Mouse (Mus musculus): ENCODE measurements around the gene 4632433K11Rik. TPM values are rescaled to one million over a fixed set of nuclear protein-coding genes. Genes with fewer than 3 reads are reported as not detected.
"Not testable (repeated sequence)": the region's sequence is repeated elsewhere in the genome, so short reads cannot be mapped to it uniquely, and the experiment has no call there.

Gene 4632433K11Rik
- polyA plus RNA-seq, 1 experiment from 2014 or later, result not detected

DNA sequence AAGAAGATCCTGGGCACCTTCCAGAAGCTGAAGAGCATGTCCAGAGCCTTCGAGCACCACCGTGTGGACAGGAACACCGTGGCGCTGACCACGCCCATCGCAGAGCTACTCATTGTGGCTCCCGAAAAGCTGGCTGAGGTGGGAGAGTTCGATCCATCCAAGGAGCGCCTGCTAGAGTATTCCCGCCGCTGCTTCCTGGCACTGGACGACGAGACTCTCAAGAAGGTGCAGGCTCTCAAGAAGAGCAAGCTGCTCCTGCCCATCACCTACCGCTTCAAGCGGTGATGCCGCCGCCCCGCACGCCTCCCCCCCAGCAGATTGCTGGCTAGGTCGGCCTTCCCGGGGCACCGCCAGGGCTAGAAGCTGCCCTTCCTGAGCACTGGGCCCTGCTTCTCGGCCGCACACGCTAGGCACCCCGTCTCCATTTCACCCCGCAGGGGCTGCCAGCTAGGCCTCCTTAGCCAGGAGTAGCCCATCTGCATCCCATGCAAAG lies 26.4 kb downstream of the 4632433K11Rik start:
- H3K27ac ChIP-seq (replicated peaks), result peak overlapping the region; percentile 96
- peak overlapping the region; percentile 84 for H3K4me2 ChIP-seq
- no peak for ATAC-seq (ENCODE audit: low FRiP score, low read depth)
- peak overlapping the region; percentile 72 for H3K9ac ChIP-seq
- peak overlapping the region; percentile 75 for H3K4me3 ChIP-seq
- peaks cover 71% of the 10 kb centered on the region for H3K4me1 ChIP-seq (replicated peaks)
- H3K36me3 ChIP-seq, result no peaks in the 10 kb centered on the region
- peaks cover 13% of the 10 kb centered on the region for H3K27me3 ChIP-seq
- H3K9me3 ChIP-seq, result no peaks in the 10 kb centered on the region
- 2% methylated on average over 27 of the region's 27 CpGs for WGBS

GRCm38 (mm10) chr7:5060944-5061773 lies 27.2 kb downstream of the 4632433K11Rik start:
- Histone ChIP-seq H3K36me3 (0 out of 2 replicates have a peak, but pooled peaks cover 5% of the 10 kb centered on the region), H3K27ac (replicated peaks) (peak overlapping the region; percentile 96), H3K27me3 (peaks cover 5% of the 10 kb centered on the region; the same call in 1 of the 2 replicates), H3K9me3 (no peaks in the 10 kb centered on the region), H3K4me3 (peak overlapping the region; percentile 75), H3K4me2 (peak overlapping the region; percentile 84), H3K9ac (peak overlapping the region; percentile 72), H3K4me1 (replicated peaks) (peaks cover 71% of the 10 kb centered on the region)
- under 1% methylated on average over 60 of the region's 60 CpGs for WGBS
- ATAC-seq (ENCODE audit: low FRiP score, low read depth), result peak; percentile 87

GRCm38 (mm10) chr7:5061774-5062359 lies 27.9 kb downstream of the 4632433K11Rik start, which contains the start of gene U2af2:
TSS of gene U2af2 (plus strand) at chr7:5062143.
- Histone ChIP-seq H3K4me3 (peak within 1 kb of the TSS; percentile 75), H3K9ac (peak within 1 kb of the TSS; percentile 72), H3K36me3 (0 out of 2 replicates have a peak, but pooled peaks cover 5% of the 10 kb centered on the region), H3K27ac (replicated peaks) (peak within 1 kb of the TSS; percentile 96), H3K4me1 (replicated peaks) (peaks cover 76% of the 10 kb centered on the region), H3K4me2 (peak within 1 kb of the TSS; percentile 84), H3K27me3 (peaks cover 4% of the 10 kb centered on the region; the same call in 1 of the 2 replicates), H3K9me3 (no peaks in the 10 kb centered on the region)
- under 1% methylated on average over 64 of the region's 65 CpGs for WGBS
- ATAC-seq (ENCODE audit: low FRiP score, low read depth), result peak; percentile 75

- Histone ChIP-seq H3K4me2 (peak overlapping the region; percentile 84), H3K4me3 (peak overlapping the region; percentile 75), H3K27ac (replicated peaks) (peak overlapping the region; percentile 96), H3K9ac (peak overlapping the region; percentile 66), H3K4me1 (replicated peaks) (peaks cover 70% of the 10 kb centered on the region), H3K27me3 (peaks cover 4% of the 10 kb centered on the region; the same call in 1 of the 2 replicates), H3K9me3 (no peaks in the 10 kb centered on the region), H3K36me3 (peaks cover 8% of the 10 kb centered on the region; the same call in 1 of the 2 replicates)
- peak; percentile 52 for ATAC-seq (ENCODE audit: low FRiP score, low read depth)
- 1% methylated on average over 49 of the region's 51 CpGs for WGBS
Measured at GRCm38 (mm10) chr7:5062360-5063001, 28.6 kb downstream of the 4632433K11Rik start.

DNA sequence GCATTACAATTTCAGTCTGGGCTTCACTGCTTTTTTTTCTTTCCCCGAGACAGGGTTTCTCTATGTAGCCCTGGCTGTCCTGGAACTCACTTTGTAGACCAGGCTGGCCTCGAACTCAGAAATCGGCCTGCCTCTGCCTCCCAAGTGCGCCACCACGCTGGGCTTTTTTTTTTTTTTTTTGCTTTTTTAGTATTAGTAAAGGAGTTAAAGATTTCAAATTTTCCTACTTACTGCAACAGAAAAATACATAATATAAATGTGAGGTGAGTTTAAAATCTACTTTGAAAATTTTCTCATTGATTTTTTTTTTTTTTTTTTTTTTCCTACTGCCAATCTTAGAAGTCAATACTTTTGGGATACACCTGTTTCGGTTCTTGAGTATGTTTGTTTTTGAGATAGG lies 31.0 kb downstream of the 4632433K11Rik start:
- H3K4me3 ChIP-seq, result no peak overlapping the region
- H3K9ac ChIP-seq, result no peak overlapping the region
- no peaks in the 10 kb centered on the region for H3K9me3 ChIP-seq
- 98% methylated on average over 6 of the region's 6 CpGs for WGBS
- no peak for ATAC-seq (ENCODE audit: low FRiP score, low read depth)
- peaks cover 46% of the 10 kb centered on the region for H3K4me1 ChIP-seq (replicated peaks)
- H3K27ac ChIP-seq (replicated peaks), result no peak overlapping the region
- no peak overlapping the region for H3K4me2 ChIP-seq
- peaks cover 31% of the 10 kb centered on the region for H3K36me3 ChIP-seq
- no peaks in the 10 kb centered on the region for H3K27me3 ChIP-seq

DNA sequence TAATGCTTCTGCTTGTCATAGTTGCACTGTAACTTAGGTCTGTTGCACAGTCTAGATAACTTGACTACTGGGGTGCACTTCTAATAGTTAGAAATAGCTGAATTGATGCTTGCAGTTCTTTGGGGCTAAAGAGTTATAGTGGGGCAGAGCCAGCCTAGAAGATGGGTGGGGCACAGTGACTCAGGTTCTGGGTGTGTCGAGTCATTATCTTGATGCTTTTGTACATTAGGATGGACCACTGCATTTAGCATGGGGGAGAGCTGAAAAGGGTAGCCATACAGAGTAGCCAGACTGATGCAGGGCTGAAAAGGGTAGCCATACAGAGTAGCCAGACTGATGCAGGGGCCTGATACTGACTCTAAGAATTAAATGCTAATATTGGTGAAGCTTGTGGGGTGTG lies 39.7 kb downstream of the 4632433K11Rik start:
- Histone ChIP-seq H3K4me1 (replicated peaks) (no peaks in the 10 kb centered on the region), H3K4me2 (no peak overlapping the region), H3K27ac (replicated peaks) (no peak overlapping the region), H3K4me3 (no peak overlapping the region), H3K9me3 (no peaks in the 10 kb centered on the region), H3K27me3 (no peaks in the 10 kb centered on the region), H3K9ac (no peak overlapping the region), H3K36me3 (peaks cover 88% of the 10 kb centered on the region)
- 78% methylated on average over 1 of the region's 1 CpGs for WGBS
- no peak for ATAC-seq (ENCODE audit: low FRiP score, low read depth)

DNA sequence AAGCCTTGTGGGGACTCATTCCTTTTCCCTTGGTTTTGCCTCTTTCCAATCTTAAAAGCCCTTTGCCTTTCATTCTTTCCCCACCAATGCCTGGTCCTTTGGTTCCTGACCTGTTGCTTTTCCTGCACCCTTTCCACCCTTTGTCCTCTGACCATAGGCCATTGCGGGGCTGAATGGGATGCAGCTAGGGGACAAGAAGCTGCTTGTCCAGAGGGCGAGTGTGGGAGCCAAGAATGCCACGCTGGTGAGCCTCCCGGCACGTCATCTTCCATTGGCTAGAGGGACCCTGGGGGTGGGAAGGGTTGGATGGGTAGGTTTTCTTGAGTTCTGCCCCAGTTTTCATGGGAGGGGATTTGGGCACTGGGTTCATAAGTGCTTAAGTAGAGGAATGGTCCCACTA lies 41.1 kb downstream of the 4632433K11Rik start:
- H3K4me1 ChIP-seq (replicated peaks), result no peaks in the 10 kb centered on the region
- H3K9ac ChIP-seq, result no peak overlapping the region
- peaks cover 80% of the 10 kb centered on the region for H3K36me3 ChIP-seq
- H3K9me3 ChIP-seq, result no peaks in the 10 kb centered on the region
- WGBS, result 95% methylated on average over 5 of the region's 5 CpGs
- H3K4me2 ChIP-seq, result no peak overlapping the region
- no peak overlapping the region for H3K4me3 ChIP-seq
- H3K27ac ChIP-seq (replicated peaks), result no peak overlapping the region
- no peaks in the 10 kb centered on the region for H3K27me3 ChIP-seq
- no peak for ATAC-seq (ENCODE audit: low FRiP score, low read depth)

DNA sequence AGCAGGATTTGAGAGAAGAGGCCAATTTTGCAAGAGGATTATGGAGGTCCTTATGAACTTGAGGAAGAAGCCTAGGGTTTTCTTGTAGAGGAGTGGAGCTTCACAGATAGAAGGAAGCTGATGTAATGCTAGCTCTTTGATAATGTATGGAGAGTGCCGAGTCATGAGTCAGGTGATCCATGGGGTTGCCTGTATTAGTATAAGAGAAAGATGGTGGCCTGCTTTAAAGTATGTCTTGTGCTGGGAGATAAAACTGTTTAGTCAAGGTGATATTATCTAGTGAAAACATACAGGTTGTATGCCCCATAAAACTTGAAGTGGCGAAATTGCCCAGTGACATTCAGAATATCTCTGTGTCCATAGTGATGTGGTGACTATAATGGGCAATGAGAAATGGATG lies 43.0 kb downstream of the 4632433K11Rik start:
- no peaks in the 10 kb centered on the region for H3K27me3 ChIP-seq
- peaks cover 14% of the 10 kb centered on the region for H3K4me1 ChIP-seq (replicated peaks)
- H3K4me3 ChIP-seq, result no peak overlapping the region
- ATAC-seq (ENCODE audit: low FRiP score, low read depth), result no peak
- H3K27ac ChIP-seq (replicated peaks), result no peak overlapping the region
- H3K4me2 ChIP-seq, result no peak overlapping the region
- WGBS, result 93% methylated on average over 2 of the region's 2 CpGs
- H3K9me3 ChIP-seq, result no peaks in the 10 kb centered on the region
- H3K9ac ChIP-seq, result no peak overlapping the region
- peaks cover 63% of the 10 kb centered on the region for H3K36me3 ChIP-seq

DNA sequence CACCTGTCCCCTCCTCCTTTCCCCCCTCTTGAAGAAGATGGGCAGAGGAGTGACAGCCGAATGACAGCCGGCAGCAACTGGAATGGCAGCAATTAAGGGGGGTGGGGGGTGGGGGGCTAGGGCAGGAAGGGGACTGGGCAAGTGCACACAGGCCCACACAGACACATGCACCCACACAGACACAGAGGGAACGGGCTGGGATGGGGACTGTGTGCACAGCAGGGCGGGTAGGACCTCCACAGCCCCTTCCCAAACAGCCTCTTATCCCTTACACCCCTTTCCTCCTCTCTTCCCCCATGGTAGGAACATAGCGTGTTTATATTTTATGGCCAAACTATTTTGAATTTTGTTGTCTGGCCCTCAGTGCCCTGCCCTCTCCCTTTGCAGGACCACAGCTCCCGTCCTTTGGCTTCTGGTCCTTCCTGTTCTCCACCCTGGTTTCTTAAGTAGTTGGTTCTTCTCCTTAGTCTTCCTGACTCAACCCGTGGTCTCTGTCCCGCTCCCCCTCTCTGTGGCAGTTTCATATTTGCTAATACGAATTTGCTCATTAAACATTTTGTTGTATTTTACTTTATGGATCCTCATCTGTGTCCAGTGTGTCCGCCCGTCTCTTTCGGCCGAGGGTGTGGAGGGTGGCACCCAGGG lies 45.6 kb downstream of the 4632433K11Rik start:
- H3K4me1 ChIP-seq (replicated peaks), result peaks cover 31% of the 10 kb centered on the region
- H3K27me3 ChIP-seq, H3K9me3 ChIP-seq: not testable (repeated sequence)
- peak; percentile 33; the same call in 1 of the 2 replicates for ATAC-seq (ENCODE audit: low FRiP score, low read depth)
- H3K4me3 ChIP-seq, result peak overlapping the region; percentile 100
- H3K4me2 ChIP-seq, result peak overlapping the region; percentile 86
- H3K36me3 ChIP-seq, result peaks cover 38% of the 10 kb centered on the region
- peak overlapping the region; percentile 93 for H3K27ac ChIP-seq (replicated peaks)
- 50% methylated on average over 9 of the region's 13 CpGs for WGBS
- 0 out of 2 replicates have a peak overlapping the region, but pooled peaks have one; percentile 100 for H3K9ac ChIP-seq

GRCm38 (mm10) chr7:5080010-5080751 lies 46.3 kb downstream of the 4632433K11Rik start, which contains the start of gene Epn1:
TSS of gene Epn1 (plus strand) at chr7:5080235.
- under 1% methylated on average over 81 of the region's 81 CpGs for WGBS
- ATAC-seq (ENCODE audit: low FRiP score, low read depth), result peak; percentile 97
- H3K27ac ChIP-seq (replicated peaks), result peak within 1 kb of the TSS; percentile 93
- peak within 1 kb of the TSS; percentile 100 for H3K4me3 ChIP-seq
- no peaks in the 10 kb centered on the region for H3K9me3 ChIP-seq
- H3K4me2 ChIP-seq, result peak within 1 kb of the TSS; percentile 86
- no peaks in the 10 kb centered on the region for H3K27me3 ChIP-seq
- peak within 1 kb of the TSS; percentile 100 for H3K9ac ChIP-seq
- peaks cover 37% of the 10 kb centered on the region for H3K36me3 ChIP-seq
- peaks cover 36% of the 10 kb centered on the region for H3K4me1 ChIP-seq (replicated peaks)

GRCm38 (mm10) chr7:5080815-5081214 lies 46.9 kb downstream of the 4632433K11Rik start:
- Histone ChIP-seq H3K4me1 (replicated peaks) (peaks cover 36% of the 10 kb centered on the region), H3K4me3 (peak overlapping the region; percentile 100), H3K27ac (replicated peaks) (peak overlapping the region; percentile 93), H3K9me3 (no peaks in the 10 kb centered on the region), H3K27me3 (no peaks in the 10 kb centered on the region), H3K36me3 (peaks cover 33% of the 10 kb centered on the region), H3K9ac (peak overlapping the region; percentile 100), H3K4me2 (peak overlapping the region; percentile 86)
- no peak for ATAC-seq (ENCODE audit: low FRiP score, low read depth)
- 15% methylated on average over 6 of the region's 6 CpGs for WGBS

Data from hindbrain, embryonic 15.5 days (tissue).